Mouse (Mus musculus) C2C12 (cell line): ENCODE results near the gene Selenov.

ENCODE experiments used
- CTCF ChIP-seq: IDR thresholded peaks from one replicate; pipeline ENCODE4 v1.5.1; 2011; ENCODE audit not compliant: control insufficient read depth, insufficient read depth, insufficient read length
- MYOG ChIP-seq: IDR thresholded peaks from one replicate; pipeline ENCODE4 v1.6.1; 2011; ENCODE audit not compliant: control insufficient read depth, insufficient read length; ENCODE audit errors: extremely low read depth

GRCm38 (mm10) chr7:28290165-28290564 lies 821 bp downstream of the Selenov start:
- TF ChIP-seq CTCF (no peak), MYOG (no peak)
